Mouse (Mus musculus) G1E-ER4 (cell line): ENCODE results near the gene Lman2l. TPM values are rescaled to one million over a fixed set of nuclear protein-coding genes. Genes with fewer than 3 reads are reported as not detected.

Experiments used
- GATA1 ChIP-seq: IDR thresholded peaks from one replicate; pipeline ENCODE4 v1.8.0; 2012; ENCODE audit warnings: low read length, inconsistent platforms
- polyA plus RNA-seq: library from polyadenylated mRNA; stranded (reverse); fragments of >175 nt; gene quantifications from 2 replicates; pipeline ENCODE4 v1.2.3, GENCODE M21; 2012

Lman2l gene
- 11.6 and 12.8 TPM in 2 replicates for polyA plus RNA-seq

GRCm38 (mm10) chr1:36444471-36445464, at the start of gene Lman2l:
TSS of gene Lman2l (minus strand) at chr1:36445271.
- no peak for TF ChIP-seq GATA1

GRCm38 (mm10) chr1:36493299-36493698, 48.2 kb upstream of the Lman2l start:
- no peak for TF ChIP-seq GATA1

- no peak for TF ChIP-seq GATA1
Measured at GRCm38 (mm10) chr1:36492416-36493139, 47.5 kb upstream of the Lman2l start.

GRCm38 (mm10) chr1:36489661-36490060, 44.6 kb upstream of the Lman2l start:
- TF ChIP-seq GATA1 = no peak

GRCm38 (mm10) chr1:36487111-36487510, 42.0 kb upstream of the Lman2l start:
- TF ChIP-seq GATA1 = no peak

- TF ChIP-seq GATA1 = no peak
Measured at GRCm38 (mm10) chr1:36485080-36485479, 40.0 kb upstream of the Lman2l start.

- TF ChIP-seq GATA1 = no peak
Measured at GRCm38 (mm10) chr1:36483825-36484224, 38.8 kb upstream of the Lman2l start.

GRCm38 (mm10) chr1:36479903-36480899, 35.1 kb upstream of the Lman2l start:
- no peak for TF ChIP-seq GATA1

GRCm38 (mm10) chr1:36478343-36478795, 33.3 kb upstream of the Lman2l start:
- TF ChIP-seq GATA1 = no peak

GRCm38 (mm10) chr1:36476426-36476825, 31.4 kb upstream of the Lman2l start:
- TF ChIP-seq GATA1 = no peak

GRCm38 (mm10) chr1:36475480-36476110, 30.5 kb upstream of the Lman2l start:
- TF ChIP-seq GATA1 = no peak

- no peak for TF ChIP-seq GATA1
Measured at GRCm38 (mm10) chr1:36474646-36475045, 29.6 kb upstream of the Lman2l start.

- TF ChIP-seq GATA1 = no peak
Measured at GRCm38 (mm10) chr1:36473211-36473780, 28.2 kb upstream of the Lman2l start.

GRCm38 (mm10) chr1:36472106-36472440, 27.0 kb upstream of the Lman2l start:
- no peak for TF ChIP-seq GATA1
